Mouse (Mus musculus): ENCODE measurements around the gene Ier3.

GRCm38 (mm10) chr17:35841076-35841950 is 19.8 kb downstream of the Ier3 start, which contains the start of gene Mdc1:
- TF ChIP-seq CTCF (conservative IDR thresholded peaks at IDR 0.05; ENCODE audit: insufficient read depth, insufficient read length, low read depth, low read length) (0 out of 2 replicates have a peak, but pooled peaks have one; percentile 16), POLR2A (IDR thresholded peaks at IDR 0.05; ENCODE audit: low read depth, low read length) (peak; percentile 69)
